Comparison of ENCODE assay signal across 22 mouse cellular contexts in genomic region chr2:72238925-72239324, GRCm38 (mm10). TPM values are rescaled to one million over a fixed set of nuclear protein-coding genes. Genes with fewer than 3 reads are reported as not detected.
DNase-seq lines count a peak whose midpoint lies in the region; ATAC-seq lines count a peak whose summit lies in the region.
"Had no signal": no experiment of that assay in that cellular context is flagged by ENCODE, and none has a peak within 500 bp of the region (broad histone marks: within the 10 kb centered on the region; RNA-seq: fewer than 3 reads in every experiment).

No protein-coding gene starts in this region.

- H3K4me1 ChIP-seq in limb, embryonic 15.5 days, result peaks cover 46% of the 10 kb centered on the region

- H3K9me3 ChIP-seq in limb, embryonic 15.5 days, result no peaks in the 10 kb centered on the region
- H3K9me3 ChIP-seq: heart, embryonic 15.5 days; midbrain, embryonic 15.5 days; neural tube, embryonic 12.5 days had no signal

- H3K36me3 ChIP-seq in limb, embryonic 15.5 days, result no peaks in the 10 kb centered on the region
- H3K36me3 ChIP-seq: heart, embryonic 15.5 days; midbrain, embryonic 15.5 days; neural tube, embryonic 12.5 days had no signal

- H3K27ac ChIP-seq in limb, embryonic 15.5 days, result peak overlapping the region; percentile 72
- H3K27ac ChIP-seq: hindbrain, embryonic 14.5 days; macrophage; midbrain, embryonic 15.5 days; neural tube, embryonic 12.5 days had no signal

- 27% methylated on average over 11 of the region's 11 CpGs for WGBS in limb, embryonic 15.5 days

- no peak for DNase-seq in frontal cortex, postnatal 25 days (ENCODE audit: low spot score in 2 of 2)
- DNase-seq in left cerebral cortex, postnatal 36 days (ENCODE audit: low spot score in 2 of 2), result peak; percentile 33 to 39
- no peak for DNase-seq in left cerebral cortex, postnatal 4 days
- DNase-seq in brain, adult 2 months (ENCODE audit: low read depth, low spot score), result peak; percentile 80
- DNase-seq in lung, postnatal 36 days, result no peak
- no peak for DNase-seq in cerebellum, postnatal 36 days
- DNase-seq: adrenal gland, postnatal 36 days; cerebellum, adult 11 months; cerebellum, adult 9-11 months; forebrain, postnatal 0 days; heart, postnatal 4 days; kidney, postnatal 36 days; layer of hippocampus, adult 9-11 months; retina, postnatal 1 day had no signal

- H3K4me2 ChIP-seq in limb, embryonic 15.5 days, result no peak overlapping the region
- H3K4me2 ChIP-seq: heart, embryonic 15.5 days; hindbrain, embryonic 14.5 days; midbrain, embryonic 15.5 days; neural tube, embryonic 12.5 days had no signal

- intact Hi-C loops in left cerebral cortex, postnatal 36 days (cut with DNase I), result loop anchor here (5.0 to 10.0 kb wide), 2 partner anchors 266 to 1038 kb away; no protein-coding TSS in a partner anchor
- intact Hi-C loops in left cerebral cortex, postnatal 4 days (cut with DNase I), result loop anchor here (5.0 kb wide), 1 partner anchor 1038 kb away; no protein-coding TSS in a partner anchor

- ATAC-seq in frontal cortex, adult (ENCODE audit: low TSS enrichment), result peak; percentile 75
- ATAC-seq in limb, embryonic 15.5 days (ENCODE audit: insufficient number of reproducible peaks, low FRiP score, low TSS enrichment, low read depth), result no peak
- ATAC-seq: CD4-positive, CD25-positive, alpha-beta regulatory T cell, adult 4 months; forebrain, postnatal 0 days; midbrain, embryonic 15.5 days had no signal

- no peak overlapping the region for H3K4me3 ChIP-seq in limb, embryonic 15.5 days
- H3K4me3 ChIP-seq: heart, embryonic 15.5 days; midbrain, embryonic 15.5 days; neural tube, embryonic 12.5 days had no signal

- no peaks in the 10 kb centered on the region for H3K27me3 ChIP-seq in limb, embryonic 15.5 days
- H3K27me3 ChIP-seq: heart, embryonic 15.5 days had no signal

- H3K9ac ChIP-seq in limb, embryonic 15.5 days, result no peak overlapping the region
- H3K9ac ChIP-seq: forebrain, postnatal 0 days; heart, embryonic 15.5 days; hindbrain, embryonic 14.5 days; midbrain, embryonic 15.5 days; neural tube, embryonic 12.5 days had no signal

RNA-seq across cellular contexts. Expression of gene Map3k20, which starts 46.5 kb away (rescaled TPM):
- total RNA-seq in left cerebral cortex, postnatal 36 days (2021), result 10 to 100 TPM; 11.7 to 11.8 TPM
- total RNA-seq in left cerebral cortex, postnatal 4 days (2021), result 10 to 100 TPM; 10.8 to 11.7 TPM
- polyA plus RNA-seq in limb, embryonic 15.5 days (2015; fragmentation: Nextera tagmentation; extraction: Ambion mirVana), result 21.4 and 21.8 TPM in 2 replicates

Comparison
In these comparisons a context has a peak if more than half of its experiments do, and no peak if none do; other contexts are left out.
1. DNase-seq: peak in left cerebral cortex, postnatal 36 days (2 of 2) and brain, adult 2 months (single experiment); none in frontal cortex, postnatal 25 days (0 of 2), left cerebral cortex, postnatal 4 days (single experiment), lung, postnatal 36 days (single experiment) and cerebellum, postnatal 36 days (0 of 2).